Mouse (Mus musculus) heart, embryonic 15.5 days (tissue): ENCODE results near the gene Ckap2l. TPM values are rescaled to one million over a fixed set of nuclear protein-coding genes. Genes with fewer than 3 reads are reported as not detected.

Source experiments
- ATAC-seq: fragments of 200-750 bp; cut with Nextera tagmentation; replicated peaks from 2 replicates; pipeline ENCODE4 v1.8.0; 2017; ENCODE audit warnings: low read depth, moderate TSS enrichment; ENCODE audit not compliant: insufficient number of reproducible peaks, insufficient read depth, low FRiP score
- H3K27ac ChIP-seq: fragments of 300-500 bp; sonication (generic); 2 replicates; pipeline ENCODE4 v1.5.1; 2015; ENCODE audit warnings: mild to moderate bottlenecking, inconsistent platforms
- H3K27me3 ChIP-seq: fragments of 300-500 bp; sonication (generic); 2 replicates; pipeline ENCODE4 v1.6.1; 2015; ENCODE audit warnings: inconsistent platforms
- H3K36me3 ChIP-seq: fragments of 300-500 bp; sonication (generic); 2 replicates; pipeline ENCODE4 v1.6.1; 2015; ENCODE audit warnings: mild to moderate bottlenecking, inconsistent platforms
- H3K4me1 ChIP-seq: fragments of 300-500 bp; sonication (generic); replicated peaks from 2 replicates; pipeline ENCODE4 v1.6.1; 2015; ENCODE audit warnings: inconsistent platforms
- H3K4me2 ChIP-seq: fragments of 300-500 bp; sonication (generic); 2 replicates; pipeline ENCODE4 v1.6.1; 2015; ENCODE audit warnings: inconsistent platforms, mild to moderate bottlenecking, moderate library complexity
- H3K4me3 ChIP-seq: fragments of 300-500 bp; sonication (generic); 2 replicates; pipeline ENCODE4 v1.5.1; 2015; ENCODE audit warnings: mild to moderate bottlenecking, inconsistent platforms
- H3K9ac ChIP-seq: fragments of 300-500 bp; sonication (generic); 2 replicates; pipeline ENCODE4 v1.6.1; 2015; ENCODE audit warnings: mild to moderate bottlenecking, inconsistent platforms
- H3K9me3 ChIP-seq: fragments of 300-500 bp; sonication (generic); replicated peaks from 2 replicates; pipeline ENCODE4 v1.6.1; 2016; ENCODE audit warnings: inconsistent platforms
- WGBS: fragments of 180-500 bp; shearing (Covaris S2); methylation state at CpG from one replicate; pipeline ENCODE4 v1.1.7; 2015; ENCODE audit warnings: mixed read lengths; 5-methylcytosine and 5-hydroxymethylcytosine counted together
- polyA plus RNA-seq: library from polyadenylated mRNA; unstranded; fragments of >200 nt; fragmentation: Nextera tagmentation; extraction: Ambion mirVana; gene quantifications from 2 replicates; pipeline ENCODE4 v1.2.1, GENCODE M21; 2015

Ckap2l gene
- polyA plus RNA-seq, 1 experiment from 2014 or later = 36.5 TPM

DNA sequence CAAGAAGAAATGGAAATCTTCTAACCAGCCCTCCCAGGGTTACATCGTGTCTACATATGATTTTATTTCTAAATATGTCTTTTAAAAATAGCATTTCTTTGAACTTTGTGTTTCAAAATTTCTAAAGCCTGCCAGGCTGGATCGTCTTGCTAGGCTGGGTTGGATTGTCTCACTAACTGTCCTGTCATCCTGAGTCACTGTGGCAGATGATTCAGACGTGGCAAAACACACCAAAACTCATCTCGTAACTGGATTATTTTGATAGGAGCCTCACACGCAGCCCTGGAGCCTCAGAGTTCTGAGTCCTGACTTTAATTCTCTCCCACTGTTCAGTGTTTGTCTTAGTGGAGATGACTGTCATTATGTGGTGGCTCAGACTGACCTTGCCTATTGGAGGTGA lies 33.9 kb downstream of the Ckap2l start:
- WGBS = 65% methylated on average over 5 of the region's 5 CpGs
- no peak for ATAC-seq
- Histone ChIP-seq H3K9ac (no peak overlapping the region), H3K4me3 (no peak overlapping the region), H3K4me1 (no peaks in the 10 kb centered on the region), H3K36me3 (peaks cover 15% of the 10 kb centered on the region), H3K9me3 (no peaks in the 10 kb centered on the region), H3K27me3 (no peaks in the 10 kb centered on the region), H3K27ac (no peak overlapping the region), H3K4me2 (no peak overlapping the region)

DNA sequence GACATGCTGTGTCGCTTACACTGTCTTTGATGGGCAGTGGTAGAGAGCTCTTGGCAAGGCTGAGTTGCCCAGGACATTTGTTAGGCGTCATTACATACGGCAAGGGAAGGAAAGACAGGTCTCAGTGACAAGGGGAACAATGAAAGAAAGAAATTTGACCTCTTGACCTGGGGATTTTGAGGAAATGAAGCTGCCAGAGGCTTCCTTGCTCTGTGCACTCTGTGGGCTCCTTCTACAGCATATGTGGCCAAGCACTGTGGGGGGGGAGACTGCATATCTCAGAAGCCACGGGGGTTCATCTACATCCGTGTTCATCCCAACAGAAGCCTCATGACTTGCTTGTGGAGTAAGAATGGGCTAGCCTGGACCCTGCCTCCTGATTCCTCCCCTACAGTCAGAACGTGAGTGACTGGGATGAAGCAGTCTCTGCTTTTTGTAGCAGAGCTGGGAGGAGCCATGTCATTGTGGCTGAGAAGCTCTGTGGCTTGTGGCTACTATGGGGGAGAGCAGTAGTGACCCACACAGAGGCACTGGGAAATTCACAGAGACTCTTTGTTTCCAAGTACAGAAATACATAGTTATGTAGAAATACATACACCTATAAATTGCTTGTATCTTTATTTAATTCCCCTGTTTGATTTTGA lies 35.7 kb downstream of the Ckap2l start:
- no peak for ATAC-seq
- WGBS = 45% methylated on average over 6 of the region's 6 CpGs
- Histone ChIP-seq H3K4me3 (no peak overlapping the region), H3K4me1 (no peaks in the 10 kb centered on the region), H3K9ac (no peak overlapping the region), H3K27ac (no peak overlapping the region), H3K27me3 (no peaks in the 10 kb centered on the region), H3K9me3 (no peaks in the 10 kb centered on the region), H3K36me3 (peaks cover under 1% of the 10 kb centered on the region; the same call in 1 of the 2 replicates), H3K4me2 (no peak overlapping the region)

DNA sequence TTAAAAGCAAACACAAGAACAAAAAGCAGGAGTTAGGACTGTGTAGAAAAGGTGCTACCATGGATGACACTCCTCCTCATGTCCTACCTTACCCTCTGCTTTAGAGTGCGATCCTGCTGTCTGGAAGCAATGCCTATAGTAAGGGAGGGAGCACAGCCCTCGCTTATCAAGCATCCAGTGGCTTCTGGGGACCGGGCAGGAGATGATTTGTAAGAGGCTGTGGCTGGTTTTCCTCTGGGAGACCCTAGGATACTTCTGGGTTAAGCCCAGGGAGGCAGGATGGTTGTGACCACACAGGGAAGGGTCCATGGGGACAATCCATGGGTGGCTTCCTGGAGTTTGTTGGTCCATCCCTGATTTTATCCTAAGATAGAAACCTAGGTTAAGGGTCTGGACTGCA lies 36.4 kb downstream of the Ckap2l start:
- no peak overlapping the region for H3K27ac ChIP-seq
- no peaks in the 10 kb centered on the region for H3K4me1 ChIP-seq
- no peak overlapping the region for H3K4me2 ChIP-seq
- no peaks in the 10 kb centered on the region for H3K36me3 ChIP-seq
- no peaks in the 10 kb centered on the region for H3K27me3 ChIP-seq
- no peak overlapping the region for H3K4me3 ChIP-seq
- WGBS = 49% methylated on average over 3 of the region's 3 CpGs
- no peaks in the 10 kb centered on the region for H3K9me3 ChIP-seq
- H3K9ac ChIP-seq = no peak overlapping the region
- no peak for ATAC-seq

DNA sequence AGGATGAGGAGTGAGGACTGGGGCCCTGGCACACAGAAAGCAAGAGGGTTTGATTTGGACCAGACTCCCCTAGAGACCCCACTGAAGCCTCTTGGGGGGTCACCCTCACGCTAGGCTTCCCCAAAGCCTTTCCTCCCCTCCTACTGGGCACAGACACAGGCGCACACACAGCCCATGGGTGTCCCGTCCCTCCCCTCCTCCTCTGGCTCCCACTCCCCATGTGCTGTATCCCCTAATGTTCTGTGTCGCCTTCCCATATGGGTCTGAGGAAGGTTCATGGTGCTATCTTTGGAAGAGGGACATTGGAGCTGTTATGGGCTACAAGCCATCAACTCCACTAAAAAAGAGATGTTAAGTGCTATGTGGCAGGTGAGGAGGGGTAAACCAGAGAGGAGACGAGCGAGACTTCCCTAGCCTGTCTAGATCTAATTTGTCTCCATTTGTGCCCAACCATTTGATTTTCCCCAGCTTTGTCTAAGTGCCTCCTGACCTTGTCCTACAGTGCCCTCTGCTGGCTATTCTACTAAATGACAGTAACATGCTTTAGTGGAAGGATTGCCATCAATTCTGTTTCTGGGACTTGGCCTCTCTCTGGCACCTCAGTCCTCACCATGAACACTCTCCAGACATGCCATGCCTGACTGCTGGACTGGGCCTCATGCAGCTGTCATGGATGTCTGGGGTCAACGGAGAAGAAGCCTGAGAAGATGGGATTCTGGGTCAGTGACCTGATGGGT lies 38.4 kb downstream of the Ckap2l start:
- Histone ChIP-seq H3K27ac (no peak overlapping the region), H3K36me3 (no peaks in the 10 kb centered on the region), H3K4me2 (0 out of 2 replicates have a peak overlapping the region, but pooled peaks have one; percentile 10), H3K4me3 (no peak overlapping the region), H3K27me3 (no peaks in the 10 kb centered on the region), H3K4me1 (no peaks in the 10 kb centered on the region), H3K9ac (no peak overlapping the region), H3K9me3 (no peaks in the 10 kb centered on the region)
- 34% methylated on average over 7 of the region's 7 CpGs for WGBS
- no peak for ATAC-seq

DNA sequence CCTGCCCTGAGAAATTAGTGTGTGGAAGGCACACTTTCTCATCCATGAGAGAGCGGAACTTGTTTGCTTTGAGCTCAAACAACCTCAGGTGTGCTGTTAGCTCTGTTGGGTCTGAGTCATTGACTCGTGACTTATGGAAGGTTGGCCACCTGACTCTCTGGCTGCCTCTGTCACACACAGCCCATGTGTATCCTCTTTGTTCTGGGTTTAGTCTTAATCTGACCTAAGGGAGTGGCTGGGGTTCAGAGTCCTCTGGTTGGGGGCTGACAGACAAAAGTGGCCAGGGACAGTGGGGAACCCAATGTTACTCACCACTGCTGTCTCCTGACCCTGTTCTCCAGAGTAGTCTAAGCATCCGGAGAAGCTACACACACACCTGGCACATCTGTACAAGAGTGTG lies 39.0 kb downstream of the Ckap2l start:
- no peak for ATAC-seq
- no peak overlapping the region for H3K27ac ChIP-seq

DNA sequence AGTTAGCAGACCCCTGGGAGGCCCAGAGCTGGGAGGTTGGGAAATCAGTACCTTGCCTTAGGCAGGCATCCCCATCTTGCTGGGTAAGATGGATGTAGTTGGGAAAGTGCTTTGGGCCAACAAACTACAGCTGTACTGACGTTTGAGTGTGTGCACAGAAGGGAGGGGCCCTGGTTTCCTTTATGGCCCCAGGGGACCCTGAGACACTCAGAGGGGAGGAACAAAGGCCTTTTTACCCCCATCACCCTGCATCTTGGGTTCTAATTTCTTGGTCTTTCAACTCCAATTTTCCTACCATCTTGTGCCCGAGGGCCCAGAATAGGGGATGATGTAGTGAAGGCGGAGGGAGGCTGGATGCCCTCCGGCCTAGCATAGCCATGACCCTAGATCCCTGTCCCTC lies 41.0 kb downstream of the Ckap2l start:
- no peaks in the 10 kb centered on the region for H3K27me3 ChIP-seq
- H3K27ac ChIP-seq = no peak overlapping the region
- no peak overlapping the region for H3K4me3 ChIP-seq
- H3K4me2 ChIP-seq = no peak overlapping the region
- H3K4me1 ChIP-seq = no peaks in the 10 kb centered on the region
- ATAC-seq = no peak
- no peaks in the 10 kb centered on the region for H3K9me3 ChIP-seq
- no peak overlapping the region for H3K9ac ChIP-seq
- 78% methylated on average over 4 of the region's 4 CpGs for WGBS
- no peaks in the 10 kb centered on the region for H3K36me3 ChIP-seq

More for the DNA sequence above, 39.0 kb downstream of the Ckap2l start:
- Histone ChIP-seq H3K4me2 (no peak overlapping the region), H3K4me3 (no peak overlapping the region), H3K4me1 (no peaks in the 10 kb centered on the region), H3K27me3 (no peaks in the 10 kb centered on the region), H3K9ac (no peak overlapping the region), H3K36me3 (no peaks in the 10 kb centered on the region), H3K9me3 (no peaks in the 10 kb centered on the region)
- 90% methylated on average over 3 of the region's 3 CpGs for WGBS

DNA sequence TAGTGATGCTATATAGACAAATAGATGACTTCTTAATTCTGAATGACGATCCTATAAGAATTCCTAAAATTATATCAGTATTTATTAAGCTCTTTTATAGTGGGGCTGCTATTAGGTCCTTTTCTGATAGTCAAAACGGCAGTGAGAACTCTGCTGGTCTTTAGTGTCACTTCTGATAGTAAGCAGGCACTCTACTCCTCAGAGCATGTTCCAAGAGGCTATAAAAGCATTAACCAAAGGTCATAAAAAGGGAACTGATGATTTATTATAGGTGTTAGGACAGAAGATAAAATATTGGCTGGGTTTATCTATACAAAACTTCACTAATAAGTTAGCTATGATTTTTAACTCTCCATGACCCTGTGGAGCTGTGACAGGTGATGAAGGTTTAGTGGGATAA lies 42.9 kb downstream of the Ckap2l start:
- ATAC-seq = no peak
- WGBS = 41% methylated on average over 2 of the region's 2 CpGs
- Histone ChIP-seq H3K4me2 (no peak overlapping the region), H3K9ac (no peak overlapping the region), H3K27me3 (no peaks in the 10 kb centered on the region), H3K4me1 (no peaks in the 10 kb centered on the region), H3K36me3 (no peaks in the 10 kb centered on the region), H3K27ac (no peak overlapping the region), H3K4me3 (no peak overlapping the region), H3K9me3 (no peaks in the 10 kb centered on the region)

DNA sequence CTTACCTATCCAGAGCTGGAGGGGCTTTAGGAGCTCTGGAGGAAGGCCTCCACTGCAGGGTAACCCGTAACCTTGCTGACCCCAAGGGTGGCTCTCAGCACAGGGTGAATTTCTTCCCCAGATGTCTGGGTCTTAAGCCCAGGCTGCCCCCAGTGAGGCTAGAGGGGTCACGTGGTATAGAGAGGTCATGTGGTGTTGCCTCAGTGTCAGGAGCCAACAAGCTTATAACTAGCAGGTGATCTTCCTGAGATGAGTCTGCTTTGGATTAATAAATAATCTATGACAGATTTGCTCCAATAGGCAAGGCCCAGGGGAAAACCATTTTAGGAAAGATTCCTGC lies 43.4 kb downstream of the Ckap2l start:
- Histone ChIP-seq H3K27ac (no peak overlapping the region), H3K4me2 (no peak overlapping the region), H3K9me3 (no peaks in the 10 kb centered on the region), H3K36me3 (no peaks in the 10 kb centered on the region), H3K27me3 (no peaks in the 10 kb centered on the region), H3K9ac (no peak overlapping the region), H3K4me1 (no peaks in the 10 kb centered on the region), H3K4me3 (no peak overlapping the region)
- 66% methylated on average over 2 of the region's 2 CpGs for WGBS
- ATAC-seq = no peak

DNA sequence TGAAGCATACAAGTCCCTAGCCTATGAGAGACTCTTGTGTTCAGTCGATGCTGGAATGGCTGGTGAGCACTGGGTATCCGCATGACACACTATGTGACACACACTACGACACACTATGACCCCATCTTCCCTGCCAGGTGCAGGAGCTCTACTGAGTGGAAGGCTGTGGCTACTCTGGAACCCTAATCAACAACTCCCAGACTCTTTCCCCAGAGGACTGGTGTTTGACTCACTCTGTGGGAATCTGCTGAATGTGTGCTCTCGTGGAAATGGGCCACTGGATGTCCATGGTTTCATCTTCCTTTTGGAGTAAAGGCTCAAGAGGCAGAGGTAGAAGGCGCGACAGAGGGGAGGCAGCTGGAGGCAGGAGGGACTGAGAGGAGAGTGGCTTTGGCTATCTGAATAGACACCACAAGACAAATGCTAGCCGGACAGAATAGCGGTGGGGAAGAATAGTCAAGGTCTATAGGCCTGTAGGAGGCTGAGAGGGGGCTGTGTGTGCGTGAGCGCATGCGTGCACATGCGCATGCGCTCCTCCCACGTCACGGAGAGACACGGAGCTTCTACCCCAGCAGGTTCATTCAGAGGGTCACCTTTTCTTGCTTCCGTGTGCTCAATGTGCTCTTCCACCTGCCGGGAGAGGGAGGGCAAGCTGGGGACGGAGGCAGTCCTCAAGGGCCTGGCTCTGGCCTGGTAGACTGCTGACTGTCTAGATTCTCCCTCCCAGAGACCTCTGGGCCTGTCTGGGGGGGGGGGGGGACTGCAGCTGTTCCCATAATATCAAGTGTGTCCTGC lies 44.0 kb downstream of the Ckap2l start:
- no peak overlapping the region for H3K9ac ChIP-seq
- H3K9me3 ChIP-seq = no peaks in the 10 kb centered on the region
- no peaks in the 10 kb centered on the region for H3K36me3 ChIP-seq
- H3K4me2 ChIP-seq = no peak overlapping the region
- no peaks in the 10 kb centered on the region for H3K27me3 ChIP-seq
- no peak overlapping the region for H3K27ac ChIP-seq
- WGBS = 88% methylated on average over 19 of the region's 19 CpGs
- no peaks in the 10 kb centered on the region for H3K4me1 ChIP-seq
- no peak for ATAC-seq
- no peak overlapping the region for H3K4me3 ChIP-seq

DNA sequence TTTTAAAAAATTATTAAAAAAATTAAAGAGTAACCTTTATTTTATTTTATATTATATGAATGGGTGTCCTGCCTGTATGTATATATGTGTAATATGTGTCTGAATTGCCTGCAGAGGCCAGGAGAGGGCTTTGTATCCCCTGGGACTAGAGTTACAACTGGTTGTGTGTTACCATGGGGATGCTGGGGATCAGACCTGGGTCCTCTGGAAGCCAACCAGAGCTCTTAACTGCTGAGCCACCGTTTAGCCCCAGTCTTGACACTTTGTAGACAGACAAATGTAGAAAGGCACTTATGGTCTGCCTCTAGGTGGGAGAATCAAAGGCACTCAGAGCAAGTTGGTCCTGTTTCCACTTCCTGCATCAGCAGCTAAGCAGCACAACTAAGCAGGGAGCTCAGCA lies 47.7 kb downstream of the Ckap2l start:
- Histone ChIP-seq H3K4me2 (no peak overlapping the region), H3K9ac (no peak overlapping the region), H3K27me3 (no peaks in the 10 kb centered on the region), H3K9me3 (no peaks in the 10 kb centered on the region), H3K4me3 (no peak overlapping the region), H3K4me1 (peaks cover 17% of the 10 kb centered on the region), H3K36me3 (no peaks in the 10 kb centered on the region), H3K27ac (no peak overlapping the region)
- ATAC-seq = no peak
- 52% methylated on average over 1 of the region's 1 CpGs for WGBS

DNA sequence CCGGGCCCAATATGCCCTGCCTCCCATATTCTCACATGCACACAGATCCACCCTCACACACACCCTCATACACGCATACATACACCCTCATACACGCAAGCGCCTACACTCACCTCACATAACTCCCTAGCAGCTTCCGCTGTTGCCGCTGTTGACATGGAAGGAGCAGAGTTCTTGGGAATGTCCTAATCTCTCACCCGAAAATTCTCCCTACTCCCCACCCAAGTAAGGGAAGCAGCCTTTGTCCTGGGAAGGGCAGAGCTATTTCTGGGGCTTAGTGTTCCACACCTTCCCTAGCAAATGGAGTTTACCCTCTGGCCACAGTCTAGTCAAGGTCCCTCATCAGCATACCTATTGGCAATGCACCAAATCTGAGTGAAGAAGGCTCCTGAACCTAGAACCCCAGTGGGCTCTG lies 49.3 kb downstream of the Ckap2l start:
- ATAC-seq = no peak
- Histone ChIP-seq H3K36me3 (no peaks in the 10 kb centered on the region), H3K9ac (no peak overlapping the region), H3K27me3 (no peaks in the 10 kb centered on the region), H3K4me3 (no peak overlapping the region), H3K27ac (no peak overlapping the region), H3K4me1 (peaks cover 26% of the 10 kb centered on the region), H3K4me2 (no peak overlapping the region), H3K9me3 (no peaks in the 10 kb centered on the region)
- WGBS = 81% methylated on average over 7 of the region's 7 CpGs
